Mouse (Mus musculus) skeletal muscle tissue, adult 2 months (tissue): ENCODE measurements around the gene Cdh26.

Experiments used
- DNase-seq: peaks from one replicate; pipeline ENCODE4 v3.0.0-alpha.2; 2012; ENCODE audit warnings: low read depth, low spot score

The Cdh26 gene

GRCm38 (mm10) chr2:178437311-178437710 is 7.0 kb downstream of the Cdh26 start:
- no peak for DNase-seq

- no peak for DNase-seq
These were observed 19.1 kb downstream of the Cdh26 start for GRCm38 (mm10) chr2:178449386-178449785.

GRCm38 (mm10) chr2:178450236-178450635 is 19.9 kb downstream of the Cdh26 start:
- no peak for DNase-seq

- DNase-seq, result no peak
These were observed 20.6 kb downstream of the Cdh26 start for GRCm38 (mm10) chr2:178450961-178451360.

GRCm38 (mm10) chr2:178454664-178455516 is 24.6 kb downstream of the Cdh26 start:
- DNase-seq, result no peak

- no peak for DNase-seq
These were observed 27.1 kb downstream of the Cdh26 start for GRCm38 (mm10) chr2:178457414-178457813.

- DNase-seq, result no peak
These were observed 30.0 kb downstream of the Cdh26 start for GRCm38 (mm10) chr2:178460353-178460752.

GRCm38 (mm10) chr2:178471546-178472480 is 41.5 kb downstream of the Cdh26 start:
- DNase-seq, result no peak

GRCm38 (mm10) chr2:178473916-178474315 is 43.6 kb downstream of the Cdh26 start:
- DNase-seq, result no peak

GRCm38 (mm10) chr2:178477228-178477627 is 46.9 kb downstream of the Cdh26 start:
- no peak for DNase-seq

GRCm38 (mm10) chr2:178479011-178479410 is 48.7 kb downstream of the Cdh26 start:
- no peak for DNase-seq

- DNase-seq, result no peak
These were observed 50.6 kb downstream of the Cdh26 start for GRCm38 (mm10) chr2:178480932-178481331.

- no peak for DNase-seq
These were observed 53.1 kb downstream of the Cdh26 start for GRCm38 (mm10) chr2:178483462-178483861.

GRCm38 (mm10) chr2:178488276-178488675 is 57.9 kb downstream of the Cdh26 start:
- DNase-seq, result no peak

- no peak for DNase-seq
These were observed 60.1 kb downstream of the Cdh26 start for GRCm38 (mm10) chr2:178490245-178490920.

- DNase-seq, result peak; percentile 85
These were observed 63.7 kb downstream of the Cdh26 start for GRCm38 (mm10) chr2:178494066-178494465.

GRCm38 (mm10) chr2:178495816-178496215 is 65.5 kb downstream of the Cdh26 start:
- DNase-seq, result no peak

- no peak for DNase-seq
These were observed 67.6 kb downstream of the Cdh26 start for GRCm38 (mm10) chr2:178497900-178498299.

GRCm38 (mm10) chr2:178498409-178498808 is 68.1 kb downstream of the Cdh26 start:
- DNase-seq, result no peak

- no peak for DNase-seq
These were observed 72.1 kb downstream of the Cdh26 start for GRCm38 (mm10) chr2:178502469-178502868.

- peak; percentile 38 for DNase-seq
These were observed 75.7 kb downstream of the Cdh26 start for GRCm38 (mm10) chr2:178506056-178506455.
